Mouse (Mus musculus) stomach, postnatal 0 days (tissue): ENCODE results near the gene Nox1.

Source experiments
- CTCF ChIP-seq: IDR thresholded peaks from 2 replicates; pipeline ENCODE4 v1.5.1; 2016; ENCODE audit warnings: antibody characterized with exemption, low read depth, mild to moderate bottlenecking, moderate library complexity
- EP300 ChIP-seq: optimal IDR thresholded peaks from 2 replicates; pipeline ENCODE3; 2016; ENCODE audit warnings: antibody characterized with exemption

- no peak for TF ChIP-seq CTCF
- no peak for TF ChIP-seq EP300
These were observed 93.2 kb downstream of the Nox1 start for GRCm38 (mm10) chrX:134128549-134128948.
